Mouse (Mus musculus) spleen, adult 18-20 months (tissue): ENCODE measurements at regions not wholly inside any gene's neighbourhood (a gene's known extent, or its start where the extent isn't known, plus 50 kb on each side); places are given as distances from the start of the nearest gene placed in this dataset.

ENCODE experiments used
- DNase-seq, 2 experiments: peaks; one replicate each; pipeline ENCODE4 v3.0.0; 2022; ENCODE audit warnings: mixed read lengths in 2 of 2

DNA sequence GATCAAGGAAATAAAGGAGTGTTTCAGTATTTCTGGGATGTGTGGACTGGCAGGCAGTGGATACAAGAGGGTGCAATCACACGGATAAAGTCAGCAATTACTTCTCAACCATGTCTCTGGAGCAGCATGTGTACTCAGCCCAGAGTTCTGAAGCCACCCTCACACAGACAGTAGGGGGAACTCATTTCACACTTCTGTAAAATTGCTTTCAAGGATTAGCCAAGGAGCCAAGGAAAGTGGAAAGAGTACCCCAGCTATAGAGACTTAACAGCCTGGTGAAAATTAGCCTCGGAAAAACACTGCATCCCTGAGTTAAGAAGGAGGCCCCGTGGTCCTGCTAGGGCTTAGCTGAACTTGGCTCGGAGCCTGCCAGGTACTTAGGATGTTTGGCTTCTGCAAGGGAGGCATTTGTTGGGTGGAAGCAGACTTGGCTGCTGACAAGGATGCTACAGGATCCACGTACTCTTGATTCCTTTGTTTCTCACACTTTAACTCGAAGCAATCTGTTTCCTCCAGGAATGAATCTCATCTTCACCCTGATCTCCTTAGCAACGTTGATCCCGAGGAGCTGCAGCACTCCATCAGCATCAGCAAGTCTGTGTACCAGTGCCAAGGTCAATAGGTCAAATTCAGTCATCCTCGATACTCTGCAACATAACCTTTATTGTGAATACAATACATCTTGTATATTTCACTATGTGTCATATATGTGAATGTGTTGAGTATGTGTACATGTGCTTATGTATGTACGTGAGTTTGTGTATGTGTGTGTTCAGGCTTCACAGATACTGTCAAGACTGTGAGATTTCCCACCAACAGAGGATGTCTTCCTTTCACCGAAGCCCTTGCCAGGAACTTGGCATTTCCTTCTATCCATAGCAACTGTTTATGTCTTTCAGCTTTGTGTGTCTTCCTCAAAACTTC lies 326.8 kb downstream of the 1700129C05Rik start:
- no peak for DNase-seq

DNA sequence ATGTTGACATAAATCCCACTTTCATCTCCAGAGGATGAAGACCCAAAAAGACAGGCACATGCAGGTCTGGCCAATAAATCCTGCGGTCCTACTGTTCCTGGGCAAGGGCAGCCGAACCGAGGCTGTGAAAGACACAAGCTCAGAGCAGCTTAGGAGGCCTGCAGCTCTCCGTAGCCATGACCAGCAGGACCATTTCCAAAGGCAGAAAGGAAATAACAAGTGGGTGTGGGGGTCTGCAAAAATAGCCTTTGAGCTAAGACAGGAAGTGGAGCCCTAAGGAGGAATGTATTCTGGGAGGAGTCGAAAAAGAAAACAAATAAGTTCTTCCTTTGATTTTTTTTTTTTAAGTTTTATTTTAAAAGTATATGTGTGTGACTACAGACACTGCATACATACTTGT lies 330.1 kb downstream of the 1700129C05Rik start:
- DNase-seq = no peak

DNA sequence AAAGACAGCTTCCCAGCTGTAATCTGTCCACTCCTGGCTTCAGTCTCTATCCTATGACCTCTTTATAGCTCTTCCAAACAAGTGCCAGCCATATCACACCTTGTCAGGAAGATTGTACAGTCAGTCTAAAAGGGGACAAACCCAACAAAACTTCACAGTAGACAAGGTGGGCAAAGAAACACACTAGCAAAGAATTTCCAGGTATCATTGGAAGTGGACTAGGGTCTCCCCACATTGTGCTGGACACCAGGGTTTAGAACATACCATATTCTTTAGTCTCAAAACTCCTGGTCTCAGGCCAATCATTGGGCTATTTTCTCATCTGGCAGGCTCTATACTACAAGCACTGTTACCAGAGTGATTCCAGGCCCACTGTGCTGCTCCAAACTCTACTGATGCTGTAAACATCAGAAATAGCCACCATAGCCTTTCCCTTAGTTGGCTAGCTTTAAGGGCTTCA lies 341.3 kb downstream of the 1700129C05Rik start:
- DNase-seq = no peak

DNA sequence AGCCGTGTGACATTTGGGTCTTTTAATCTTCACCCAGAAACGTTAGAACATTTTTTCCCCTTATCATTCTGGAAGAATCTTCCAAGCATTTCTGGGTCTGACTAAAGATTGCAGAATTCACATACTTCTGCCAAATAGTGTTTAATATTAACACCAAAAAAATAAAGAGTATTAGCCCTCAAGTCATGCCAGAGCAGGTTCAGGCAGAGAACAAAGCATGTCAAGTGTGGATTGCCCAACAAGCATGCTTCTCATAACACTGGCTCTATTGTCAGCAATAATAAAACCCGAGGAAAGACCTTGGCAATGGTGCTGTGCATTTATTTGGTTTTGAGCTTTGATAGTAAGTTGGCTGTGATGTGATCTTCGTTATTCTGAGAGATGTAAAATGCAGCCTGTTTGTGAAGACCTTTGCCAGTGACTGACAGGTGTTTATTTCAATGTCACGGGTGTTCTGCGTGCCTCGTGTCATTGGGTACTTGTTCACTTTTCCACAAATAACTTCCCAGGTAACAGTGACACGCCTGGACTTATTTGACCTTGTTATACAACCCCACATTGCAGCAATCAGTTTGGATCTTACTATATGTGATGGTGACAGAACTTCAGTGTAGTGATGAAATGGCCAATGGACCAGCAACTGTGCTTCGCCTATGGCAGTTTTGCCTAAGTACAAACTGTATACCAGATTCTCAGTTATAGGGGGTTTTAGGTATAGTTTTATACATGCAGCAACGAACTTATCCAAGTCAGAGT lies 354.3 kb downstream of the 1700129C05Rik start:
- no peak for DNase-seq

DNA sequence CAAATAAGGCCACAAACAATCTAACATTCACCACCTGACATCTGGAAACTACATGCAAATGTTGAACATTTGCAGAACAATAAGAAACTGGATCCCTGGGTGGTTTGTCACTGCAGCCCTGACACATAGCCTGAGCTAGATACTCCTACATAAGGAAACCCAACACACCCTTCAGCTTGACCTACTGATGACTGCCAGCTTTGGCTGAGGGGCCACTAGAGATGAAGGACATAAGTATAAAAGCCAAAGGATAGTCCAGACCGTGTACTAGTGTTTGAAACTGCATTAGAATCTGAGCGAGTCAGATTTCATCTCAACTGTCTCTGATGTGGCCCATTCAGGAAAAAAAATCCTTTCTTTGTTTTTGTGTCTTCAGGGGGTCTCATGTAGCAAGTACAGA lies 355.1 kb downstream of the 1700129C05Rik start:
- DNase-seq = no peak

DNA sequence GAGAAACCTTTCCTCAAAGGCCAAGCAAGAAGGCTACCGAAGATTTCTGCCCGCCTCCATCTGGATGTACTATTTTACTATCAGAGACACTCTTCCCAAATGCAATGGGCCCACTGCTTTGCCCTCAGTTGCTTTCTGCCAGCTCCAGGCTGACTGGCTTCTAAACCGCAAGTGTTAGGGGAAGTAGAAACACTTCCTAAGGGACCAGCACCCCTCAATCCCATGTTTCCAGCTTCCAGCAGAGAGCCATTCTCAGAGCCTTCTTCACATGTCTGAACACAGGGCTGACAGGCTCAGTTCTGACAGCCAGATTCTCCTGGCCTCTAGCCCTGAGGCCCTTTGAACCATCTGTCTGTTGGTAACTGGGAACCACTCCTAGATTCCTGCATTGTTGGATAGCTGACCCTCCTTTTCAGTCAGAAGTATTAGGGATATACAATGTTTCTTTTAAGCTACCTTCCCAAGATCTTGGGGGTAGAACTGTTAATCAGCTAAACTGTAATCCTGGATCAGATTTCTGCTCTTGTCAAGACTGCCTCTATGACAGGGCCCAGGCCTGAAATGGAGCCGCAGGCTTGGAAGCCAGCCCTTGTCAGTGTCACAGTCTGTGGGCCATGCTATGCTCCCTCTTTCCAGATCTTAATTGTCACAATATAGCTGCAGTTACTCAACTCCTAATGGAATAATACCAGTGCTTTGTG lies 355.8 kb downstream of the 1700129C05Rik start:
- DNase-seq = no peak

DNA sequence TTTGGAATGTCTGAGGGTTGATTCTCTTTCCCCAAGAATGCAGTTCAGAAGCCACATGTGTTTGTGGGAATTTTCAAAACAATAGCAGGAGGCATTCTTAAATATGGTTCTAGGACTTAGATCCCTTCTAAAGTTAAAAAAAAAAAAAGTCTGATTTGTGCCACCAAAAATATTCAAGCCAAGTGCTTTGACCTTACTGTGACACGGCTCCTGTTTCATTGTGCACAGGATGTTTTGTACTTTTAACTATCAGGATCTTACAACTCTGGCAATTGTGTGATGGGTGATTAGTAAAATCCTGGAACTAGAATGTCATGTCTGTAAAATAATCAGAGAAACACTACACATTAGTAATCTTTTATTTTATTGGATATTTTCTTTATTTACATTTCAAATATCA lies 359.5 kb downstream of the 1700129C05Rik start:
- DNase-seq = no peak

DNA sequence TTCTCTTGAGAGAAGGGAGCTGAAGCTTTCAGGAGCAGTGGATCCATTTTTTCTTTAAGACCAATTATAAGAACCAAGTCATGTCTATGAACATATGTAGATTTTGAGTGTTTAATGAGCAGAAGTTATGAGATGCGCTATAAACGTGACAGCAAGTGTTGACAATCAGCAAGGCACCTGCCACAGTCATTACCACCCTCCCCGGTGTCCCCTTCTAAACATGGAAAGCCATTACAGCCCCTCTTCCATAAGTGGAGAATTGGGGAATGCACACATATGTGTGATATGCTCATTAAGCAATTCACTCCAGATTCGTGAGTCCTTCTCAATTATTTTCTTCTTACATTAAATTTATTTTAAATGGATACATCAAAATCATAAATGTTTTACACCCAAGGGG lies 362.4 kb downstream of the 1700129C05Rik start:
- no peak for DNase-seq

DNA sequence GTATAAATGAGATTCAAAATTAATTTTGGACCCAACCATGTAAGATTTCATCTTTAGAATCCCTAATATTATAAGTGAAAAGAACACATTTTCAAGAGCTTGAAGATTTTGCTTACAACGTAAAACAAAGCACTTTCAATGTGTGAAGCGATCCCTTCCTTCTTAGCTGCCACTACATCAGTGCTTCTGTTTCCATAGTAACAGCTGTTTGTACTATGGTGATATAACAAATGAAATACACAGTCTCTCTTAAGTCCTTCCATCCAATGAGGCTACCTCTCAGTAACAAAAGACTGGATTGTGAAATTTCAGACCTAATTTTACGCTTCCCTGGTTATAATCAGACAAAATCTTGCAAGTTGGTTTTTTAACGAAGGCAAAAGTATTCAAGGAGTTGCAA lies 364.0 kb downstream of the 1700129C05Rik start:
- no peak for DNase-seq

DNA sequence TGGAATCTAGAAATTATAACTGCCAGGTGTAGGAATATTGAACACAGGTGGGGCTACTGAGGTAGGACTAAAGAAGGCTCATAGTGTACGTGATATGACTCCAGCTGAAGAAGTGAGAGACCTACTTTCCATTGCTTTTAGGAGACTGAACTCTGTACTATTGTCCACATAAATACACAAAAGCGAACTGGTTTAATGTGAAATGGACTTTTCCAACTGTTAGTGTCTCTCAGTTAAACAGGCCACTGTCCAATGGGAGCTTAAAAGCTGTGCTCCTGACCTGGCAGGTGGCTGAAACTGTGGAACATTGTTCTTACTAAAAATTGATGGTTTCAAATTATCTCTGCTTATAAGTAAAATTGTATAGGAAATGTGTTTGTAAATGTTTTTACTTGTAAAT lies 381.4 kb downstream of the 1700129C05Rik start:
- DNase-seq = no peak

DNA sequence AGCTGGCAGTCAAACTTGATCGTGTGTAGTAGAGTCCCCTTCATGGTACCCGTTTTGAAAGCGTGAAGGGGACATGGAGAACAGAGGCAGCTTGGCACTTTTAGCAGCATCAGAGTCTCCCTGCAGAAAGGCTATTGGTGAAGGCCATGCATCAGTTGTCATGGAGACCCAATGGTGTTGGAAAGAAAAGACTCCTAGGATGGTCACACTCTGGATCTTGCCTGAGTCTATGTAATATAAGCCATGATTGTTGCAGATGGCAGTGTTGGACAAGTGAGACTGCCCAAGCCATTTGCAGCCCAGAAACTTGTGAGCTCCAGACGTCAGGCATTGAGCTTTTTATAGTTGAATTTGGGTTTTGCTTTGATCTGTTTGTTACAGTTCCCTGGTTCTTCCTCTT lies 382.9 kb downstream of the 1700129C05Rik start:
- no peak for DNase-seq

DNA sequence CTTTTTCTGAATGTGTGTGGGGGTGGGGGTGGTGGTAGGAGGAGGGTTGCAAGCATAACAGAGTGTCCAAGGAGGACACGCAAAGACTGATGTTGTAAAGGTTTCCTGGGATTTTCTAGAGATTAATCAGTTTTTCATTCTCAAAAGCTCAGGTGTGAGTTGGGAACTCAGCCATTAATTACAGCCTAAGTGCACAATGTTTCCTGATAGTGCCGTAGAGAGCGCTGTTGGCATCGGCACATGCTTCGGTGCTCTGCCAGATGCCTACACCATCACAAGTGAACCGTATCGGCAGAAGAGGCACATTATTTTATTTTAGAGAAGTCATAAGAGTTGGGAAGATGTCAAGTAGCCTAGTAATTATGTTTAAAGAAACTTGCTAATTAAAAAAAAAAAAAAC lies 388.9 kb downstream of the 1700129C05Rik start:
- DNase-seq = no peak

DNA sequence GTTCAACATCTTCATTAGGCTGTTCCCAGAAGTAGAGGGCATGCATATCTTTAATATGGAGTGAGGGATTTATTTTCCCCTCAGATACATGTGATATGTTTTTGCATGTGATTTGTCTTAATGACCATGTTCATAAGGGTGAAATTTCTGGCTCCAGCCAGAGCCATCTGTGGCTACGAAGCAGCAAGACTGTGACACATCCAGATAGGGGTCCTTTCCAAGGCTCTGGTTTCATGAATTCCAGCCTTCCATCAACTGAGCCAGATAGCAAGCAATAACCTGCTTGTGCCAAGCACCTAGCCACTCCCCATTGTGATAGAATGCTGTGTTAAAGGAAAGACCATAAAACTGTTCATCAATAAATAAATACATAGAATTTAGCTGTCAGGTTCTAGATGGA lies 389.6 kb downstream of the 1700129C05Rik start:
- no peak for DNase-seq

DNA sequence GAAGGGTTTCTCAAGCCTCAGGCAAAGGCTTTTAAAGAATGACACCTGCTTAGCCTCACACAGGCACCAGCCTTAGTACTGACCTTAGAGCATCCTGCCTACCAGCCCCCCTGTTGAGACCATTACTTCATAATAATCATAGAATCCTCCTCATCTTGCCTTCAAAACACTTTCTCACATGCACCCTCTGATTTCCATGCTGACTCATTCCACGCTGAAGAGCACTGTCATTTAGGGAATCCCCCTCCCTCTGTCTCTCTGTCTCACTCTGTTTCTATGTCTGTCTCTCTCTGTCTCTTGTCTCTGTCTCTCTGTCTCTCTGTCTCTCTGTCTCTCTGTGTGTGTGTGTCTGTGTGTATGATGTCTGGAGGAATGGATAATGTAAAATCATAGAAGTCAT lies 416.3 kb downstream of the 1700129C05Rik start:
- no peak for DNase-seq

DNA sequence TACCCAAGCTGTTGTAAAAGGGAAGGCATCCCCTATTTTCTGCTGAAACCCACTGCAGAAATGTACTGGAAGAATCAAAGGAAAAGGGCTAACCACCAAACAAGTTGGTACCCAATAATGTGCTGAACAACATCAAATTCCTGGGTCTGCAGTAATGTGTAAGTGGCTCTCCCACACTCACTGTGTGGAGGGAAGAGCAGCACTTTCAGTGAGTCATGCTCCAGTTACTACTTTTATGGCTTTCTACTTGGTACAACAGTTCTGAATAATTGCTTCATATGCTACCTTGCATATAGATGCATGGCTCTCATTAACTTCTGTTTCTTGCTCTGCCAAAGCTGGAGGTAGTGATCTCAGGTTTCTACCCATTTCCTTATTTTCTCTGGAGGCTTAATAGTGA lies 427.8 kb downstream of the 1700129C05Rik start:
- DNase-seq = no peak

DNA sequence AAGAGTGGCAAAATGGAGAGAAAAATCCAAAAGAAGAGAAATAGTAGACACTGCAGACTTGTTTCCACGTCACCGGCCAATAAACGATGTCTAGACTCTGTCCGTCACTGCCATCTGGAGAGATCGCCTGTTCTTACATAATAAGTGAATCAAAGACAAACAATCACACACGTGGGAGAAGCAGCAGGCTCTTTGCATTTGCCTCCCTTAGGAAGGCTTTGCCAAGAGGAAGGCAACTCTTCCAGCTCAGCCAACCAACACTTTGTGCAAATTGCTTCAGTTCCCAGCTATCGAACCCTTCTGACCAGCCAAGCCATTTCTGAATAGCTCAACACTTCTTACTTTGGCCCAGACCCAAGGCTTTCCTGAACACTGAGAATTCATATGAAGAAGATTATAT lies 432.8 kb downstream of the 1700129C05Rik start:
- DNase-seq = no peak

DNA sequence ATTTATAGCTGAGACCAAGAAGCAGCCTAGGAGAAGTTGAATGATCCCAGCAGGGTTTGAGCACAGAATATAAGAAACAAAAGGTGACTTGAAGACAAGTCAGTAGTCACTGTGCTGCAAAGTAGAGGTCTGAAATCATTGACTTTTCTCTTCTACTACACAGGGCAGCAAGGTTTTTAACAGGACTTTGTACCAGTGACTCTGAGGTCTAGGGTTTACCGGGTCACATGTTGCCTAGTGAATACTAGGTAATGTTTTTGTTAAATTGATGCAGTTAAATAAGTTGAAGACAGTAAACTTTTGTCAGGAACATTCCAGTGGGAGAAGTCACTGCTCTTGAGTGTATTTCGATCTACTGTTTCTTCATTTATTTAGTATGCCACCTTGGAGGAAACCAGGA lies 433.4 kb downstream of the 1700129C05Rik start:
- no peak for DNase-seq

DNA sequence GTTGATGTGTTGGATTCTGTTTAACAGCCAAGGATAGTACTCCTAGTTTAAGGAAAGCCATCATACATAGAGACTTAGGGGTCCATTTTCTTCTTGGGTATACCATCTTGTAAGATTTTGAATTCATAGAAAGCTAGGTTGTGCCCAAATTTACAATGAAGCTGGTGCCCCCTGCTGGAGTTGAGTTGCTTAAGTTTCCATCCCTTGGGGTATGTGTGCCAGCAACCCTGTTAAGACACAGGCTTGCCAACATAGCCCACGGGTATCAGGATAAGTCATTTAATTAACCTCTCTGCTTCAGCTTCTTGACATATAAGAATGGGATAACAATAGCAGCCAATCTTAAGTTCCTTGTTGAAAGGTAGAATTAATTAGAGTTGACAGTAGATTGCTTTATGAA lies 440.9 kb downstream of the 1700129C05Rik start:
- peak in 1 of 2 experiments; percentile 21 for DNase-seq

DNA sequence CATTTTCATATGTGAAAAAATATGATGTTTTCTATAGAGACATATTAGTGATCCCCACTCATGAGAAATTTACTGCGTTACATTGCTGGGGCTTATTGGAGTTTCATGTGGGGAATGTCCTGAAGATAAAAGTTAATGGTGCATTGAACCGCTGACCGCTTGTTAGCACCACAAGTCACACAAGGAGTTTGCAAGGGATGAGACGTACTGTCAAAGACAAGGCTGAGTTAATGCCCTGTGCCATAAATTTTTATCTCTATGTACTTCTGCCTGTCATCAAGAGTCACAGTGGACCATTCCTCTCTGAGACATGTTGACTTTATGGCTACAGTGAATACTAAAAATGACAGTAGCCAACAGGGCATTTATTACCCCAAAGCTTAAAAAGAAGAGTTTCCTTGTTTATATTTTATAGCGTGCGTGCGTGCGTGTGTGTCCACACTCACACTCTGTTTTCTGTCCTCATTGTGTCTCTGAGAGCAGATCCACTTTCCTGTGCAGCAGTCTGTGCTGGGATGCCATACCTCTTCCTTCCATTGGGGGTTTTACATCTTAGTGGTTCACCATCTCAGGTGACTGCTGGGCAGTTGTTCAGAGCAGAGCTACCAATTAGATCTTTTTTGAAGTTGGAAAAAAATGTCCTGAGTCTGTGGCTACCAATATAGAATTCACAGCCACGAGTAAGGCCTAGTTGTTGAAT lies 451.4 kb downstream of the 1700129C05Rik start:
- DNase-seq = no peak

DNA sequence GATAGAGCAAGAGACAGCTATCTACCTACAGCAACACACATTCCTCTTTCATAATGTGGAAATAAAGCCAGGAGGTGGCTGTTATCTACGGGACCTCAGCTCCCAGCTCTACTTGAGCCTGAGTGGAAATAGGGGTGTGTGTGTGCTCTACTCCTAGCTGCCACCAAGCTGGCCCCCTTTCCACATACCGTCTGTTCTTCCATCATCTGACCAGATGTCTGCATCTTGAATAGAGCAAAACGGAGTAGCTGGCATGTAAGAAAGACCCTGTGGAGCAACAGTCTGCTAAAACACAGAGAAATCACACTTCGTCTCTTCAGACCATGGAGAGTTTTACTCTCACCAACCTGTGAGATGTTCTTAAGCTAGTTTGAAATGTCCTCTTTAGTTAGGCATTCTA lies 454.9 kb downstream of the 1700129C05Rik start:
- DNase-seq = no peak

DNA sequence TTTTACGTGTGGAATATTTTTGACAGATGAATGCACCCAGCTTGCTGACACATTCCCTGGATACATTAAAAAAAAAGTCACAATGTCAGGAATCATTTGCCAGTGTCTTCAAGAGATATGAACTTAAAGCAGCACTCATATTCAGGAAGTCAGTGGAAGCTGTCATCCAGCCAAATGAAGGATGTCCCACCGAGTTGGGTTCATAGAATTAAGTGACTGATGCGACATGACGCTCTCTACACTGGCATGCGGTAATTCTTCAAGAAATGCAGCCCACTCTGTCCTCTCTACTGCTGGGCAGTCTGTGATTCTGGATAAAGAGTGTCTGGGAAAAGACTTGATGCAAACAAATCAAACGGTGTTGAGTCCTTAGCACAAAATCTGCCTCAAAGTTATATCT lies 463.9 kb downstream of the 1700129C05Rik start:
- no peak for DNase-seq

DNA sequence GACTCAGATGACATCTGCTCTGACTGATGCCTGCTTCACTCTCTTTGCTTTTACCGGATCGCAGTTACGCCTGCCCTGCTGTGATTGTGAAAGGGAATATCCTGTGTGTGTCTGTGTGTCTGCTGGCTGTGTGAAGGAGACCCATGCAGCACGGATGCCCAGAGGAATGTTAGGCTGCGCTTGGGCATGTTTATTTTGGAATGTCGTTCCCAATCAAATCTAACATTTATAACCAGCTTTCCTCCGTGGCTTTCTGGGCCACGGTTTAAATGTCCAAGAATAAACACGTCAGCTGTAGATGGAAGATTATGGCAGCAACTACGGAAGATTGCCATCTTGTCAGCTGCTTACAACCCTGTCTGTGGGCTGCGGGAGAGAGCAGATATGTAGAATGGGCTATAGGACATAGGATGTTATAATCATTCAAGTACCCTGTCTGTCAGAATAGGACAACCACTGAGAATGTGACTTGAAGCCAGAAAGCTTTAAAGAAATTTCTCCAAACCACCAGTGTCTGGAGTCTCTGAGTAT lies 464.5 kb downstream of the 1700129C05Rik start:
- no peak for DNase-seq
